Mouse (Mus musculus) adrenal gland, adult 18-20 months (tissue): ENCODE measurements around the gene Xylt1. TPM values are rescaled to one million over a fixed set of nuclear protein-coding genes. Genes with fewer than 3 reads are reported as not detected.

ENCODE experiments used
- DNase-seq, 2 experiments: peaks; one replicate each; pipeline ENCODE4 v3.0.0; 2021 to 2022; ENCODE audit warnings: low spot score in 2 of 2
- total RNA-seq, 2 experiments: library from RNA; stranded (reverse); gene quantifications; 1 replicate in 1 of 2; 2 replicates in 1 of 2; pipeline ENCODE4 v1.2.3; 2021

Gene Xylt1
- total RNA-seq, 2 experiments from 2014 or later, result 6.0 to 6.2 TPM

DNA sequence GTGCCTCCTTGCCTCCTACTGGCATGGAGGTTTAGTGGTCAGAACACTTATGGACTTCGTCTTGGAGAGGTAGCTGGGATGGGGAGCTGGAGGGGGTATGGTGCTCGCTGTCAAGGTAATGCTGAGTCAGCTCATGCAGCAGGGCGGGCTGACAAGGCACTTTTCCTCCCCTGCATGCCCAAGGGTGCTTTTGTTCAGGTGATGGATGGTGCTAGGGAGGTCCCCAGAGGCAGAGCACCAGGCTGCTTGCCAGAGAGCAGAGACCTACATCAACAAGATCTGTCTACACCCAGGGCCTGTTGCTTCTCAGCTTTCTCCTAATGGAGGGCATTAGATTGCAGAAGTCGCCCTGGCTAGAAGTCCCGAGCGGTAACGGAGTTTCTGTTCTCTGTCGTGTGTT is 127.3 kb downstream of the Xylt1 start:
- no peak for DNase-seq

DNA sequence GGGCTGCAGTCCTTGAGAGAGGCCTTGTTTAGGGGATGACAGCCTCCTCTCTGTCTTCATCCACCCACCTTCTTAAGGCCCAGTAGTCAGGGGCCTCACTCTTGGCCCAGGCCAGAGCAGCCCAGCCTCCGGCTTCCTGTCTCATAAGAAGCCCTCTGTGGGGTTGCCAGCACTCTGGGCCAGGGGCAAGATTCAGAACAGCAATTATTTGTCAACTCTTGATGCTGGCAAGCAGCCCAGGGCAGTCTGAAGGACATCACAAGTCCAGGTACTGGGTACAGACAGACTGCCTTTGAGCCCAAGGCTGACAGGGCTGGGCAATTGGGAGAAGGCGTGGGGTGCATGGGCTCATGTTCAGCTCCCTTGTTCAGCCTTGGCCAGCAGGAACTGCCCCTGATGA is 129.3 kb downstream of the Xylt1 start:
- peak in 1 of 2 experiments; percentile 29 for DNase-seq

- no peak for DNase-seq
Observed at GRCm38 (mm10) chr7:117512301-117512700, 131.5 kb downstream of the Xylt1 start.

DNA sequence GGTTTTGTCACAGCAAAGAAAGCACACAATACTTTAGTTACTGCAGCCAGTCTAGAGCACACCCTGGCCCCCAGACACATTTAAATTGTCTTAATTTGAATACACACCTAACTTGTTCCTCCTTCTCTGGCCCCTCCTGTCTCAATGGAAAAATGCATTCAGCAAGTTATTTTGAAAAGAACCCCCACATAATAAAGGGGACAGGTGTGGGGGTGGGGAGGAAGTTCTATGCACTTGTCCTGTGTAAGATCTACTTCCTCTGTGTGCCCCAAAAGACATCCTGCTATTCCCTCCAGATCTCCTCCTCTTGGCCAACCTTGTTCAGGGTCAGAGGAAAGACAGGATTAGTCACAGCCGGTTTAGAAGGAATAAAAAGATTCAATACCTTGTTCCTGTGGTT is 135.0 kb downstream of the Xylt1 start:
- no peak for DNase-seq

GRCm38 (mm10) chr7:117516896-117517295 is 136.1 kb downstream of the Xylt1 start:
- peak in 1 of 2 experiments; percentile 29 for DNase-seq

- DNase-seq, result no peak
Observed at GRCm38 (mm10) chr7:117521369-117521768, 140.6 kb downstream of the Xylt1 start.

DNA sequence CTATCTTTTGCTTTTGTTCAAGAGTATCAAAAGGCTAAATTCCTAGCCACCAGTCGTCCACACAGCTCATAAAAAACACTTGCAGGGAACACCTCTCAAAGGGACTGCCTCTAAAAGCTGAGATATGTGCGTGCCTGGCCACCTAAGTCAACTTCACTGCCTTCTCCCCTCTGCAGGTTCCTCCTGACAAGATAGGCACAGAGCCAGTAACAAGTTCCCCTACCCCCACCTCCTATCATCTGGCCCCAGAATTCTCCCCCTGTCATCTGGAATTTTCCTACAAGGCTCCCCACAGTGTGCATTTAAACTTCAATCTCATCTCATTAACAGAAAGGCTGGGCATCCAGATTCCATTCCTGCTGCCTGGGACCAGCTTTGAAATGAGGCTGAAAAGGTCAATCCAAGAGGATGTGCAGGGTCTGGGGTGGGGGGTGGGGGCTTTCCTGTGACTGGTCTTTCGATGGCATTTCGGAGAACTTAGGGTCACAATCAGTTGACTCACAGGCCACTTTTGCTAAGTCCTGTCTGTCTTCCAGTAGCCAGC is 141.4 kb downstream of the Xylt1 start:
- no peak for DNase-seq

DNA sequence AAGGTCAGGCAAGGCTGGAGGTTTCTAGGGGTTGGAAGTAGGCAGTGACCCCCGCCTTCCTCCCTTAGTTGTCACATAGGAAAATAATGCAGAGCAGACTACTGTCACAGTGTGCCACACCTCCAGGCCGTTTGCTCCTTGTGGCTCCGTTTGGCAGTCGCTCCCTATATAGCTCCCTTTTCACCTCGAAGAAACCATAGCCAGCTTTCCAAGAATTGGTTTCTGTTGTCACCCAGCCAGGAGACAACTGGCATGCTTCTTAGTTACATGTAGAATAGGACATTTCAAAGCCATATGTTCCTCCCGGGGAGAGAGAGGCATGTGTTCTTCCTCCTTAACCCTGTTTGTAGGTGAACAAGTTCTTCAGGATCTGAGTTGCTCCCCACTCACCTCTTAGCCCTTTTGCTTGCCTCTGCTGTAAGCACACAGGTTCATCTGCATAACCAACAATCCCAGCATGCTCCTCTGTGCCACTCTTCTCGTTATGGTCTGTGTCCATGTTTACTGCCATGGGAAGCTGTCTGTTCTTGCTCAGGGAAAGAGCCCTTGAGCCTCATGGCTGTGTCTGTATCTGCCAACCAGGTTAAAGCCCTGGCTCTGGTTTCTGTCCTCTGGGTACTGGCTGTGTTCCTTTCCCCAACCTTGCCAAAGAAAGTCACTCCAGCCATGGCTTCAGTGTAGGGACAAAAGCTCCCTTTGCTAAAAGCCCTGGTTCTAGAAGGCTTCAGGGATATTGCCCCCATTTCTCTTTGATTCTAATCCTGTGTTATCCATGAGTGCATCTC is 143.8 kb downstream of the Xylt1 start:
- no peak for DNase-seq

DNA sequence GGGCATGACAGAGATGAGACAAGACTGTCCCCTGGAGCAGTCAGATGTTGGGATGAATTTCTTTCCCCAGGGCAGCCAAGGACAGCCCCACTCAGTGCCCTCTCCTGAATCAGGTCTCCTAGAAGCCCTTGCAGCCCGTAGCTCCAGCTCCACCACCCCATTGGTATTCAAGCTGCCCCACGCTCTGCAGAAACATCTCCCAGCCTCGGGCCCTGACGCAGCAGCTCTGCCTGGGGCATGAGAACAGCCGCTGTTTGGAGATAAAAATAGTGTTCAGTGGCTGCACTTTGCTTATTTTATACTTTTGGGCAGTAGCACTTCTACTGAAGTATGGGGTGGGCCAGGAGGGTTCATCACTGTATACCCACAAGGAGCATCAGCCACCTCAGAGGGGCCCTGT is 144.9 kb downstream of the Xylt1 start:
- DNase-seq, result no peak

DNA sequence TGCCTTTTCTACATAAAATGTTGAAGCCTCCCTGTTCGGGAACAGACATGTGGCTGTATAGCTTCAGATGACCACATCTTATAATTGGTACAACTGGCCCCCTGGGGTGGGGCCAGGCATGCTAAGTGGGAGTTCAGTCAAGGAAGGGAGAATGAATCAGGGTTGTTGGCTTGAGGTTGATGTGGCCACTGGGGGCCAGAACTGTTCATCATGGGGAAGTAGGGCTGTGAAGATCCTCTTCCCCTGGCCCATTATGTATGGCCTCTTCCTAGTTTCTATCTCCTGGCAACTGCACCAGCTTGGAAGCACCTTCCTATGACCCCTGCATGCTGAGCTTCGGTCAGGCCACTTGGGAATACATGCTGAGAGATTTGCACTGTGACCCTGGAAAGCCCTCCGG is 145.8 kb downstream of the Xylt1 start:
- DNase-seq, result no peak

GRCm38 (mm10) chr7:117529787-117530655 is 149.2 kb downstream of the Xylt1 start:
- DNase-seq, result no peak

GRCm38 (mm10) chr7:117532651-117533050 is 151.9 kb downstream of the Xylt1 start:
- no peak for DNase-seq

- DNase-seq, result no peak
Observed at GRCm38 (mm10) chr7:117533164-117533563, 152.4 kb downstream of the Xylt1 start.

DNA sequence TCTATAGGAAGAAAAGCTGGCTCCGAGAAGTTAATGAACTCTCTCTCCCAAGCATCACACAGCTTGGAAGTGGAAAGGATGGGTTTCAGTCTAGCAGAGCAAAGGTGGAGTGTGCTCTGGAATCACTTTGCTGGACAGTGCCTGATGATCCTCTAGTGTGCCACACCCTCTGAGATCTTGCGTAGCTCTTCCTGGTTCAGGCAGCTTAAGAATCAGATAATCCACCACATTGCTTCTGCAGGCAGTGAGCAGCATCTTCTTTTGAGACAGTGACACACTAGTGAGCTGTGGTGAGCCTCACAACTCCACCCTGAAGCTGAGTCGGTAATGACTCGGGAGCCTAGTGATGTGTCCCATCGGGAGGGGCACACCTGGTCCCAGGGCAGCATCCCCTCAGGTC is 159.2 kb downstream of the Xylt1 start:
- DNase-seq, result no peak

- DNase-seq, result no peak
Observed at GRCm38 (mm10) chr7:117540413-117540812, 159.6 kb downstream of the Xylt1 start.

GRCm38 (mm10) chr7:117541056-117541455 is 160.3 kb downstream of the Xylt1 start:
- DNase-seq, result no peak

GRCm38 (mm10) chr7:117541681-117542080 is 160.9 kb downstream of the Xylt1 start:
- no peak for DNase-seq

DNA sequence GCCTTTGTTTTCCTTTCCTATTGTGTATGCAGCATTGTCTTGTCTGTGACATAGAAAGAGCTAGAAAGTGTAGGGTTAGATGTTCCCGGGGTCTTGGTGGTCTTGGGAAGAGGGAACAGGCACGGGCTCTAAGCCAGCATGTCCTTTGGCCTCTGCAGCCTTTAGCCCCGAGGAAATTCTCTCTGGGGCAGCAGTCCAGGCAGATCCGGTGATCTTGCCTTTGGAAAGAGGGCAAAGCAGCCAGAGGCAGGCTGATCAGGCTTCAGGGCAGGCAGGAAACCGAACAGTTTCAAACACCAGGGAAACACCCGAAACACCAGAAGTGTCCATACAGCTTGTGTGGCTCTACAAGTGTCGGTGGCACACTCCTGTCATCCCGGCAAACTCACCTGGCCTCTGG is 162.3 kb downstream of the Xylt1 start:
- DNase-seq, result no peak

DNA sequence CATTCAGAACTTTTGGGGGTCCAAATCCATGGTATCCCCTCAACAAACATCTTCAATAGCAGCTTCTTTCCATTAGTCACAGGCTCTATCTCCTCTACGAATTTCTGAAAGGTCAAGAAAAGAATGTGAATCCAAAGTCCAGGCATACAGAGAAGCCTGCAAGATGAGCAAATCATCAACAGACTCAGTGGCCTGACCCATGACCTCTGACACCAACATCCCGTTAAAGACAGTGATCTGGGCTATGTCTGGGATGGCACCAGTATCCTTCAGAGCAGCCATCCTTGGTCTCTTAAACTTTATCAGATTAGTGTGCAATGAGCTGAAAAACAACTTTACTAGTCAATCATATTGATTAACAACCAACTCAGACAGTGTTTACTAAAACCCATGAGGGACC is 163.3 kb downstream of the Xylt1 start:
- DNase-seq, result no peak

- no peak for DNase-seq
Observed at GRCm38 (mm10) chr7:117548301-117548700, 167.5 kb downstream of the Xylt1 start.

- no peak for DNase-seq
Observed at GRCm38 (mm10) chr7:117550916-117551549, 170.3 kb downstream of the Xylt1 start.
